Mouse (Mus musculus): Measurements from ENCODE around the gene Gpld1. TPM values are rescaled to one million over a fixed set of nuclear protein-coding genes. Genes with fewer than 3 reads are reported as not detected.
A peak's percentile ranks its signal among the peaks of the same experiment; 100 is the strongest.
"Not testable (repeated sequence)": the region's sequence is repeated elsewhere in the genome, so short reads cannot be mapped to it uniquely, and the experiment has no call there.

Gpld1 gene
- total RNA-seq, 2 experiments from 2014 or later: 4.2 to 5.9 TPM

- DNase-seq (ENCODE audit: low spot score in 2 of 2): no peak
These were observed 2.6 kb downstream of the Gpld1 start for GRCm38 (mm10) chr13:24945567-24945966.

GRCm38 (mm10) chr13:24947158-24947557 lies 4.2 kb downstream of the Gpld1 start:
- no peak for DNase-seq (ENCODE audit: low spot score in 2 of 2)

- no peak for DNase-seq (ENCODE audit: low spot score in 2 of 2)
These were observed 5.9 kb downstream of the Gpld1 start for GRCm38 (mm10) chr13:24948870-24949269.

- DNase-seq (ENCODE audit: low spot score in 2 of 2): no peak
These were observed 9.7 kb downstream of the Gpld1 start for GRCm38 (mm10) chr13:24952659-24953058.

GRCm38 (mm10) chr13:24955091-24955490 lies 12.1 kb downstream of the Gpld1 start:
- DNase-seq (ENCODE audit: low spot score in 2 of 2): no peak

- DNase-seq (ENCODE audit: low spot score in 2 of 2): no peak
These were observed 12.5 kb downstream of the Gpld1 start for GRCm38 (mm10) chr13:24955500-24955899.

GRCm38 (mm10) chr13:24958671-24959070 lies 15.7 kb downstream of the Gpld1 start:
- no peak for DNase-seq (ENCODE audit: low spot score in 2 of 2)

GRCm38 (mm10) chr13:24960084-24960483 lies 17.1 kb downstream of the Gpld1 start:
- DNase-seq (ENCODE audit: low spot score in 2 of 2): no peak

- no peak for DNase-seq (ENCODE audit: low spot score in 2 of 2)
These were observed 19.2 kb downstream of the Gpld1 start for GRCm38 (mm10) chr13:24962119-24962518.

GRCm38 (mm10) chr13:24965130-24965845 lies 22.3 kb downstream of the Gpld1 start:
- DNase-seq (ENCODE audit: low spot score in 2 of 2): no peak

- DNase-seq (ENCODE audit: low spot score in 2 of 2): no peak
These were observed 22.9 kb downstream of the Gpld1 start for GRCm38 (mm10) chr13:24965846-24966201.

GRCm38 (mm10) chr13:24971776-24972175 lies 28.8 kb downstream of the Gpld1 start:
- not testable (repeated sequence) for DNase-seq (ENCODE audit: low spot score in 2 of 2)

GRCm38 (mm10) chr13:24976384-24976783 lies 33.4 kb downstream of the Gpld1 start:
- no peak for DNase-seq (ENCODE audit: low spot score in 2 of 2)

- DNase-seq (ENCODE audit: low spot score in 2 of 2): peak in 1 of 2 experiments; percentile 22
These were observed 34.9 kb downstream of the Gpld1 start for GRCm38 (mm10) chr13:24977820-24978342.

- no peak for DNase-seq (ENCODE audit: low spot score in 2 of 2)
These were observed 38.1 kb downstream of the Gpld1 start for GRCm38 (mm10) chr13:24981031-24981430.

- no peak for DNase-seq (ENCODE audit: low spot score in 2 of 2)
These were observed 42.5 kb downstream of the Gpld1 start for GRCm38 (mm10) chr13:24985435-24985834.

- DNase-seq (ENCODE audit: low spot score in 2 of 2): peak; percentile 44 to 54
These were observed 45.4 kb downstream of the Gpld1 start for GRCm38 (mm10) chr13:24988391-24988790.

- DNase-seq (ENCODE audit: low spot score in 2 of 2): no peak
These were observed 46.1 kb downstream of the Gpld1 start for GRCm38 (mm10) chr13:24989006-24989405.

- no peak for DNase-seq (ENCODE audit: low spot score in 2 of 2)
These were observed 50.2 kb downstream of the Gpld1 start for GRCm38 (mm10) chr13:24993160-24993559.

- no peak for DNase-seq (ENCODE audit: low spot score in 2 of 2)
These were observed 56.6 kb downstream of the Gpld1 start for GRCm38 (mm10) chr13:24999538-24999937.

- peak in 1 of 2 experiments; percentile 12 for DNase-seq (ENCODE audit: low spot score in 2 of 2)
These were observed 60.0 kb downstream of the Gpld1 start for GRCm38 (mm10) chr13:25002965-25003364.

GRCm38 (mm10) chr13:25007115-25007514 lies 64.2 kb downstream of the Gpld1 start:
- peak; percentile 41 to 42 for DNase-seq (ENCODE audit: low spot score in 2 of 2)

GRCm38 (mm10) chr13:25018316-25018715 lies 75.4 kb downstream of the Gpld1 start:
- no peak for DNase-seq (ENCODE audit: low spot score in 2 of 2)
